Comparison of ENCODE assay signal across 29 mouse cellular contexts in genomic region chr4:109897810-109898566, GRCm38 (mm10).
A peak's percentile ranks its signal among the peaks of the same experiment; 100 is the strongest.
DNase-seq lines count a peak whose midpoint lies in the region; ATAC-seq and TF ChIP-seq lines count a peak whose summit lies in the region.
"Had no signal": no experiment of that assay in that cellular context is flagged by ENCODE, and none has a peak within 500 bp of the region (broad histone marks: within the 10 kb centered on the region; RNA-seq: fewer than 3 reads in every experiment).

No protein-coding gene starts in this region.

- peak; percentile 67 for DNase-seq in MEL-GATA-1-ER (ENCODE audit: extremely low read depth, low read depth)
- DNase-seq in liver, embryonic 14.5 days (ENCODE audit: low read depth in 3 of 3, low spot score in 3 of 3), result peak; percentile 31 to 37 (median 34)
- DNase-seq in adipocyte (ENCODE audit: low spot score), result no peak
- DNase-seq in cerebellum, adult 9-10 months, result no peak
- DNase-seq: adrenal gland, adult 2 months; adrenal gland, postnatal 25 days; B cell, adult 2 months; cerebellum, adult 11 months; cerebellum, adult 8-10 months; cerebellum, postnatal 36 days; embryo, embryonic 11 days; gastrocnemius, postnatal 10 days; heart, adult 18-20 months; heart, postnatal 14 days had no signal

- H3K27me3 ChIP-seq in liver, embryonic 14.5 days (ENCODE audit: control insufficient read depth, insufficient read depth, low read length), result no peaks in the 10 kb centered on the region
- no peaks in the 10 kb centered on the region for H3K27me3 ChIP-seq in heart, embryonic 12.5 days (replicated peaks)
- no peaks in the 10 kb centered on the region for H3K27me3 ChIP-seq in forebrain, embryonic 15.5 days
- H3K27me3 ChIP-seq: embryonic facial prominence, embryonic 15.5 days; heart, embryonic 15.5 days; hindbrain, embryonic 13.5 days; Patski had no signal

- H3K4me3 ChIP-seq in liver, embryonic 14.5 days (ENCODE audit: insufficient read depth in 1 of 2, low read depth in 2 of 2, low read length in 2 of 2), result no peak overlapping the region
- H3K4me3 ChIP-seq in heart, embryonic 12.5 days, result no peak overlapping the region
- H3K4me3 ChIP-seq in forebrain, embryonic 15.5 days, result no peak overlapping the region
- H3K4me3 ChIP-seq: embryonic facial prominence, embryonic 15.5 days; erythroblast, embryonic 14.5 days; heart, embryonic 10.5 days; heart, embryonic 15.5 days; hindbrain, embryonic 13.5 days had no signal

- H3K36me3 ChIP-seq in liver, embryonic 14.5 days (replicated peaks; ENCODE audit: control insufficient read depth, insufficient read depth, low read depth), result no peaks in the 10 kb centered on the region
- no peaks in the 10 kb centered on the region for H3K36me3 ChIP-seq in heart, embryonic 12.5 days
- H3K36me3 ChIP-seq in forebrain, embryonic 15.5 days, result no peaks in the 10 kb centered on the region
- H3K36me3 ChIP-seq: embryonic facial prominence, embryonic 15.5 days; heart, embryonic 15.5 days; hindbrain, embryonic 13.5 days had no signal

- H3K9me3 ChIP-seq in liver, embryonic 14.5 days (ENCODE audit: control insufficient read depth, low read length), result no peaks in the 10 kb centered on the region
- no peaks in the 10 kb centered on the region for H3K9me3 ChIP-seq in heart, embryonic 12.5 days (replicated peaks)
- no peaks in the 10 kb centered on the region for H3K9me3 ChIP-seq in forebrain, embryonic 15.5 days
- H3K9me3 ChIP-seq: embryonic facial prominence, embryonic 15.5 days; G1E; heart, embryonic 10.5 days; heart, embryonic 15.5 days; hindbrain, embryonic 13.5 days had no signal

- WGBS in liver, embryonic 14.5 days (ENCODE audit: insufficient replicate concordance), result 45% methylated on average over 6 of the region's 6 CpGs
- 85% methylated on average over 6 of the region's 6 CpGs for WGBS in heart, embryonic 12.5 days
- WGBS in forebrain, embryonic 15.5 days, result 85% methylated on average over 6 of the region's 6 CpGs

- H3K27ac ChIP-seq in liver, embryonic 14.5 days, result peak overlapping the region; percentile 47
- H3K27ac ChIP-seq in heart, embryonic 12.5 days (ENCODE audit: poor library complexity, severe bottlenecking), result no peak overlapping the region
- no peak overlapping the region for H3K27ac ChIP-seq in forebrain, embryonic 15.5 days (replicated peaks)
- H3K27ac ChIP-seq: embryonic facial prominence, embryonic 15.5 days; heart, embryonic 10.5 days; heart, embryonic 15.5 days; hindbrain, embryonic 13.5 days; hindbrain, postnatal 0 days had no signal

- peak; percentile 85 for TF ChIP-seq EP300 in liver, embryonic 14.5 days (IDR thresholded peaks at IDR 0.05; ENCODE audit: low read depth)

- peaks cover 7% of the 10 kb centered on the region in 2 experiments for H3K4me1 ChIP-seq in liver, embryonic 14.5 days (replicated peaks; ENCODE audit: control insufficient read depth in 2 of 2, insufficient read depth in 2 of 2, low read length in 1 of 2)
- H3K4me1 ChIP-seq in heart, embryonic 12.5 days (replicated peaks), result no peaks in the 10 kb centered on the region
- peaks cover 4% of the 10 kb centered on the region; the same call in 1 of the 2 replicates for H3K4me1 ChIP-seq in forebrain, embryonic 15.5 days
- H3K4me1 ChIP-seq: embryonic facial prominence, embryonic 15.5 days; heart, embryonic 10.5 days; heart, embryonic 15.5 days; hindbrain, embryonic 13.5 days had no signal

- no peak overlapping the region for H3K9ac ChIP-seq in liver, embryonic 14.5 days (replicated peaks)
- H3K9ac ChIP-seq in heart, embryonic 12.5 days, result no peak overlapping the region
- no peak overlapping the region for H3K9ac ChIP-seq in forebrain, embryonic 15.5 days (replicated peaks)
- H3K9ac ChIP-seq: embryonic facial prominence, embryonic 15.5 days; heart, embryonic 15.5 days; hindbrain, embryonic 13.5 days had no signal

- no peak overlapping the region for H3K4me2 ChIP-seq in liver, embryonic 14.5 days (ENCODE audit: low read depth)
- H3K4me2 ChIP-seq in heart, embryonic 12.5 days, result no peak overlapping the region
- H3K4me2 ChIP-seq in forebrain, embryonic 15.5 days (replicated peaks), result no peak overlapping the region
- H3K4me2 ChIP-seq: embryonic facial prominence, embryonic 15.5 days; heart, embryonic 15.5 days; hindbrain, embryonic 13.5 days had no signal

- peak; percentile 78 for ATAC-seq in common myeloid progenitor, adult 5-6 weeks (replicated peaks; ENCODE audit: low read depth, poor library complexity, severe bottlenecking)
- ATAC-seq in liver, embryonic 14.5 days (ENCODE audit: insufficient read depth), result peak; percentile 91
- peak; percentile 93 for ATAC-seq in megakaryocyte progenitor cell, adult 5-6 weeks (replicated peaks; ENCODE audit: poor library complexity)
- no peak for ATAC-seq in heart, embryonic 12.5 days (ENCODE audit: insufficient number of reproducible peaks, low FRiP score)
- no peak for ATAC-seq in forebrain, embryonic 15.5 days (replicated peaks)
- ATAC-seq: activated CD4-positive, CD25-positive, alpha-beta regulatory T cell, adult 4 months; CD4-positive, CD25-positive, alpha-beta regulatory T cell, adult 4 months; forebrain, embryonic 16.5 days; hindbrain, postnatal 0 days; Patski had no signal

- TF ChIP-seq CTCF in liver, embryonic 14.5 days (IDR thresholded peaks at IDR 0.05; ENCODE audit: low read depth), result no peak

Comparison
In these comparisons a context has a peak if more than half of its experiments do, and no peak if none do; other contexts are left out.
1. DNase-seq: peak in MEL-GATA-1-ER (single experiment) and liver, embryonic 14.5 days (3 of 3); none in adipocyte (single experiment) and cerebellum, adult 9-10 months (single experiment).
2. ATAC-seq: peak in common myeloid progenitor, adult 5-6 weeks (single experiment), liver, embryonic 14.5 days (single experiment) and megakaryocyte progenitor cell, adult 5-6 weeks (single experiment); none in heart, embryonic 12.5 days (single experiment) and forebrain, embryonic 15.5 days (single experiment).